Mouse (Mus musculus) kidney, embryonic 16.5 days (tissue): Measurements from ENCODE around the gene Zfp933. TPM values are rescaled to one million over a fixed set of nuclear protein-coding genes. Genes with fewer than 3 reads are reported as not detected.

Experiments used
- ATAC-seq: fragments of 200-750 bp; cut with Nextera tagmentation; 2 replicates; pipeline ENCODE4 v1.8.0; 2017; ENCODE audit warnings: moderate TSS enrichment; ENCODE audit not compliant: low FRiP score, low TSS enrichment
- H3K27ac ChIP-seq: fragments of 300-500 bp; sonication (generic); 2 replicates; pipeline ENCODE4 v1.5.1; 2014; ENCODE audit warnings: low read length
- H3K27me3 ChIP-seq: fragments of 300-500 bp; sonication (generic); 2 replicates; pipeline ENCODE4 v1.6.1; 2014; ENCODE audit warnings: low read length, control low read depth, mixed read lengths; ENCODE audit not compliant: insufficient read depth
- H3K36me3 ChIP-seq: fragments of 300-500 bp; sonication (generic); 2 replicates; pipeline ENCODE4 v1.6.1; 2014; ENCODE audit warnings: low read length, control low read depth, mixed read lengths; ENCODE audit not compliant: insufficient read depth
- H3K4me1 ChIP-seq: fragments of 300-500 bp; sonication (generic); 2 replicates; pipeline ENCODE4 v1.6.1; 2014; ENCODE audit warnings: low read length, control low read depth, mixed read lengths; ENCODE audit not compliant: insufficient read depth
- H3K4me2 ChIP-seq: fragments of 300-500 bp; sonication (generic); replicated peaks from 2 replicates; pipeline ENCODE4 v1.6.1; 2014; ENCODE audit warnings: low read depth, low read length
- H3K4me3 ChIP-seq: fragments of 300-500 bp; sonication (generic); 2 replicates; pipeline ENCODE4 v1.5.1; 2014; ENCODE audit warnings: mild to moderate bottlenecking, low read length
- H3K9ac ChIP-seq: fragments of 300-500 bp; sonication (generic); replicated peaks from 2 replicates; pipeline ENCODE4 v1.6.1; 2014; ENCODE audit warnings: low read length
- H3K9me3 ChIP-seq: fragments of 300-500 bp; sonication (generic); 2 replicates; pipeline ENCODE4 v1.6.1; 2016; ENCODE audit warnings: low read length, control low read depth
- WGBS: fragments of 180-500 bp; shearing (Covaris S2); extraction: QIAGEN DNeasy Blood & Tissue Kit; methylation state at CpG from one replicate; pipeline ENCODE4 v1.1.7; 2014; 5-methylcytosine and 5-hydroxymethylcytosine counted together
- polyA plus RNA-seq: library from polyadenylated mRNA; unstranded; fragments of >200 nt; fragmentation: Nextera tagmentation; extraction: Ambion mirVana; gene quantifications from 2 replicates; pipeline ENCODE4 v1.2.1, GENCODE M21; 2015

The Zfp933 gene
- 5.4 TPM in 2 replicates for polyA plus RNA-seq

- peak within 1 kb of the TSS; percentile 72 for H3K9ac ChIP-seq
- peaks cover 20% of the 10 kb centered on the region for H3K36me3 ChIP-seq
- peak within 1 kb of the TSS; percentile 66 for H3K4me3 ChIP-seq
- ATAC-seq = peak; percentile 93
- peak within 1 kb of the TSS; percentile 68 for H3K4me2 ChIP-seq
- H3K27me3 ChIP-seq = no peaks in the 10 kb centered on the region; the same call in 1 of the 2 replicates
- peaks cover 8% of the 10 kb centered on the region for H3K4me1 ChIP-seq
- peaks cover 18% of the 10 kb centered on the region for H3K9me3 ChIP-seq
- H3K27ac ChIP-seq = no peak within 1 kb of the TSS
- WGBS = 1% methylated on average over 23 of the region's 23 CpGs
These were observed at the start of gene Zfp933 for GRCm38 (mm10) chr4:147847614-147848583. Zfp933 (minus strand) TSS chr4:147848366.

GRCm38 (mm10) chr4:147897348-147897747 lies 49.2 kb upstream of the Zfp933 start:
- Histone ChIP-seq H3K4me2 (no peak overlapping the region), H3K27me3 (no peaks in the 10 kb centered on the region), H3K4me1 (no peaks in the 10 kb centered on the region; the same call in 1 of the 2 replicates), H3K9ac (no peak overlapping the region), H3K4me3 (no peak overlapping the region), H3K9me3 (no peaks in the 10 kb centered on the region), H3K27ac (no peak overlapping the region), H3K36me3 (peaks cover 57% of the 10 kb centered on the region)
- WGBS = 80% methylated on average over 3 of the region's 3 CpGs
- no peak for ATAC-seq

GRCm38 (mm10) chr4:147896411-147896810 lies 48.2 kb upstream of the Zfp933 start:
- H3K27ac ChIP-seq = no peak overlapping the region
- no peak overlapping the region for H3K4me3 ChIP-seq
- peaks cover 59% of the 10 kb centered on the region for H3K36me3 ChIP-seq
- H3K27me3 ChIP-seq = no peaks in the 10 kb centered on the region
- no peaks in the 10 kb centered on the region; the same call in 1 of the 2 replicates for H3K4me1 ChIP-seq
- no peak overlapping the region for H3K9ac ChIP-seq
- ATAC-seq = no peak
- no peaks in the 10 kb centered on the region for H3K9me3 ChIP-seq
- no peak overlapping the region for H3K4me2 ChIP-seq
- 68% methylated on average over 1 of the region's 1 CpGs for WGBS

- no peaks in the 10 kb centered on the region for H3K9me3 ChIP-seq
- ATAC-seq = no peak
- no peak overlapping the region for H3K4me3 ChIP-seq
- no peaks in the 10 kb centered on the region; the same call in 1 of the 2 replicates for H3K4me1 ChIP-seq
- H3K27ac ChIP-seq = no peak overlapping the region
- no peaks in the 10 kb centered on the region for H3K27me3 ChIP-seq
- 89% methylated on average over 4 of the region's 4 CpGs for WGBS
- no peak overlapping the region for H3K9ac ChIP-seq
- no peak overlapping the region for H3K4me2 ChIP-seq
- peaks cover 62% of the 10 kb centered on the region for H3K36me3 ChIP-seq
These were observed 47.7 kb upstream of the Zfp933 start for GRCm38 (mm10) chr4:147895815-147896330.

GRCm38 (mm10) chr4:147890341-147890740 lies 42.2 kb upstream of the Zfp933 start:
- Histone ChIP-seq H3K9me3 (no peaks in the 10 kb centered on the region), H3K4me2 (no peak overlapping the region), H3K4me1 (no peaks in the 10 kb centered on the region), H3K9ac (no peak overlapping the region), H3K36me3 (peaks cover 76% of the 10 kb centered on the region), H3K27me3 (no peaks in the 10 kb centered on the region), H3K27ac (no peak overlapping the region), H3K4me3 (no peak overlapping the region)
- 87% methylated on average over 6 of the region's 6 CpGs for WGBS
- ATAC-seq = no peak

GRCm38 (mm10) chr4:147888237-147888636 lies 40.1 kb upstream of the Zfp933 start:
- no peak for ATAC-seq
- WGBS = 86% methylated on average over 4 of the region's 4 CpGs
- H3K27me3 ChIP-seq = no peaks in the 10 kb centered on the region
- no peaks in the 10 kb centered on the region for H3K4me1 ChIP-seq
- no peaks in the 10 kb centered on the region for H3K9me3 ChIP-seq
- H3K9ac ChIP-seq = no peak overlapping the region
- no peak overlapping the region for H3K4me2 ChIP-seq
- peaks cover 78% of the 10 kb centered on the region for H3K36me3 ChIP-seq
- no peak overlapping the region for H3K27ac ChIP-seq
- no peak overlapping the region for H3K4me3 ChIP-seq

- ATAC-seq = no peak
- H3K27me3 ChIP-seq = no peaks in the 10 kb centered on the region
- H3K9me3 ChIP-seq = no peaks in the 10 kb centered on the region
- no peaks in the 10 kb centered on the region for H3K4me1 ChIP-seq
- H3K27ac ChIP-seq = no peak overlapping the region
- peaks cover 81% of the 10 kb centered on the region for H3K36me3 ChIP-seq
- 88% methylated on average over 7 of the region's 7 CpGs for WGBS
- H3K4me3 ChIP-seq = no peak overlapping the region
- no peak overlapping the region for H3K9ac ChIP-seq
- no peak overlapping the region for H3K4me2 ChIP-seq
These were observed 39.1 kb upstream of the Zfp933 start for GRCm38 (mm10) chr4:147887277-147887676.

- ATAC-seq = no peak
- no peak overlapping the region for H3K4me2 ChIP-seq
- WGBS = 87% methylated on average over 12 of the region's 12 CpGs
These were observed 38.0 kb upstream of the Zfp933 start for GRCm38 (mm10) chr4:147886158-147886557.

GRCm38 (mm10) chr4:147884138-147884537 lies 36.0 kb upstream of the Zfp933 start:
- ATAC-seq = no peak
- Histone ChIP-seq H3K27ac (no peak overlapping the region), H3K36me3 (peaks cover 83% of the 10 kb centered on the region), H3K4me1 (no peaks in the 10 kb centered on the region), H3K9me3 (no peaks in the 10 kb centered on the region), H3K9ac (no peak overlapping the region), H3K27me3 (no peaks in the 10 kb centered on the region), H3K4me3 (no peak overlapping the region), H3K4me2 (no peak overlapping the region)
- WGBS = 98% methylated on average over 3 of the region's 3 CpGs

More at GRCm38 (mm10) chr4:147886158-147886557, 38.0 kb upstream of the Zfp933 start:
- no peaks in the 10 kb centered on the region for H3K27me3 ChIP-seq
- no peak overlapping the region for H3K9ac ChIP-seq
- H3K4me1 ChIP-seq = no peaks in the 10 kb centered on the region
- H3K36me3 ChIP-seq = peaks cover 84% of the 10 kb centered on the region
- no peak overlapping the region for H3K4me3 ChIP-seq
- no peaks in the 10 kb centered on the region for H3K9me3 ChIP-seq
- no peak overlapping the region for H3K27ac ChIP-seq

GRCm38 (mm10) chr4:147883041-147883440 lies 34.9 kb upstream of the Zfp933 start:
- Histone ChIP-seq H3K27me3 (no peaks in the 10 kb centered on the region), H3K4me1 (no peaks in the 10 kb centered on the region), H3K9me3 (no peaks in the 10 kb centered on the region), H3K4me2 (no peak overlapping the region), H3K9ac (no peak overlapping the region), H3K4me3 (no peak overlapping the region), H3K27ac (no peak overlapping the region), H3K36me3 (peaks cover 83% of the 10 kb centered on the region)
- ATAC-seq = no peak
- 81% methylated on average over 6 of the region's 6 CpGs for WGBS
